ENCODE assay signal across 11 mouse cellular contexts in the genomic region with DNA sequence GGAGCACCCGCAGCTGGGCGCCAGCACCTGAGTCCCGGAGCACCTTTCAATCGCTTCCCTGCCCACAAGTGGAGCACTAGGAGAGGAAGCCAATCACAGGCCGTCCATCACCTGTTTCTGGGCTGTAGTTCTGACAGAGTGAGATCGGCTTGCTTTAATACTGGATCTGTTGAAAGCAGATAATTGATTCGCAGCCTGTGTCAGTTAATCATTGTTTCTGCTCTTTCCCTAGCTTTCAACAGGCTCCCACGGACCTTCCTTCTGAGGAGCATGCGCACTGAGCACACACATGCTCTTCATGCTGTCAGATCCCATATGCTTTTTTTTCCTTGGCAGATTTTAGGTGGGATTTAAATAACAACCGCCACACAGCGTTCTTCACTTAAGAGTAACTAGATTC.
DNase-seq lines count a peak whose midpoint lies in the region; ATAC-seq lines count a peak whose summit lies in the region.
"Had no signal": no experiment of that assay in that cellular context is flagged by ENCODE, and none has a peak within 500 bp of the region (broad histone marks: within the 10 kb centered on the region; RNA-seq: fewer than 3 reads in every experiment).

No protein-coding gene starts in this region.

- no peaks in the 10 kb centered on the region for H3K36me3 ChIP-seq in forebrain, embryonic 15.5 days
- H3K36me3 ChIP-seq in forebrain, embryonic 12.5 days (replicated peaks) = no peaks in the 10 kb centered on the region
- no peaks in the 10 kb centered on the region for H3K36me3 ChIP-seq in forebrain, embryonic 16.5 days (ENCODE audit: control insufficient read depth, insufficient read depth)
- H3K36me3 ChIP-seq: liver, embryonic 13.5 days; neural tube, embryonic 12.5 days had no signal

- H3K4me3 ChIP-seq in forebrain, embryonic 15.5 days = no peak overlapping the region
- no peak overlapping the region for H3K4me3 ChIP-seq in forebrain, embryonic 12.5 days (replicated peaks)
- H3K4me3 ChIP-seq in forebrain, embryonic 16.5 days (replicated peaks; ENCODE audit: low read length) = no peak overlapping the region
- H3K4me3 ChIP-seq: liver, embryonic 13.5 days; neural tube, embryonic 12.5 days had no signal

- DNase-seq in kidney, postnatal 14 days = peak; percentile 36
- DNase-seq in mesoderm, embryonic 11.5 days (ENCODE audit: low read depth, low spot score) = peak; percentile 28
- no peak for DNase-seq in adrenal gland, adult 8-10 months
- DNase-seq in urinary bladder, postnatal 36 days (ENCODE audit: low spot score in 2 of 2) = no peak
- no peak for DNase-seq in gastrocnemius, adult 8-10 months (ENCODE audit: low spot score in 2 of 2)
- DNase-seq: liver, embryonic 13.5 days; thymus, postnatal 36 days had no signal

- no peaks in the 10 kb centered on the region for H3K9me3 ChIP-seq in forebrain, embryonic 15.5 days
- H3K9me3 ChIP-seq in forebrain, embryonic 12.5 days = no peaks in the 10 kb centered on the region
- H3K9me3 ChIP-seq in forebrain, embryonic 16.5 days (ENCODE audit: control insufficient read depth, low read length) = no peaks in the 10 kb centered on the region
- H3K9me3 ChIP-seq: liver, embryonic 13.5 days; neural tube, embryonic 12.5 days had no signal

- 0 out of 2 replicates have a peak, but pooled peaks have one; percentile 41 for ATAC-seq in forebrain, embryonic 15.5 days (replicated peaks)
- ATAC-seq in forebrain, embryonic 12.5 days (ENCODE audit: low FRiP score) = no peak
- peak; percentile 68 for ATAC-seq in forebrain, embryonic 16.5 days

- peaks cover 18% of the 10 kb centered on the region for H3K4me1 ChIP-seq in forebrain, embryonic 15.5 days
- peaks cover 8% of the 10 kb centered on the region; the same call in 1 of the 2 replicates for H3K4me1 ChIP-seq in forebrain, embryonic 12.5 days
- H3K4me1 ChIP-seq in forebrain, embryonic 16.5 days (replicated peaks; ENCODE audit: control insufficient read depth, insufficient read depth, low read length) = peaks cover 6% of the 10 kb centered on the region; the same call in 1 of the 2 replicates
- H3K4me1 ChIP-seq: liver, embryonic 13.5 days; neural tube, embryonic 12.5 days had no signal

- H3K27me3 ChIP-seq in forebrain, embryonic 15.5 days = no peaks in the 10 kb centered on the region
- H3K27me3 ChIP-seq in forebrain, embryonic 12.5 days = no peaks in the 10 kb centered on the region
- H3K27me3 ChIP-seq in forebrain, embryonic 16.5 days (replicated peaks; ENCODE audit: control insufficient read depth, insufficient read depth, low read length) = no peaks in the 10 kb centered on the region
- H3K27me3 ChIP-seq: liver, embryonic 13.5 days; neural tube, embryonic 12.5 days had no signal

- H3K9ac ChIP-seq in forebrain, embryonic 15.5 days (replicated peaks) = no peak overlapping the region
- no peak overlapping the region for H3K9ac ChIP-seq in forebrain, embryonic 12.5 days
- H3K9ac ChIP-seq in forebrain, embryonic 16.5 days (replicated peaks; ENCODE audit: low read depth, low read length) = no peak overlapping the region
- H3K9ac ChIP-seq: liver, embryonic 13.5 days; neural tube, embryonic 12.5 days had no signal

- WGBS in forebrain, embryonic 15.5 days = 54% methylated on average over 11 of the region's 11 CpGs
- WGBS in forebrain, embryonic 12.5 days = 63% methylated on average over 11 of the region's 11 CpGs
- 47% methylated on average over 11 of the region's 11 CpGs for WGBS in forebrain, embryonic 16.5 days

- peak overlapping the region; percentile 27; the same call in 1 of the 2 replicates for H3K4me2 ChIP-seq in forebrain, embryonic 15.5 days (replicated peaks)
- no peak overlapping the region for H3K4me2 ChIP-seq in forebrain, embryonic 12.5 days
- H3K4me2 ChIP-seq in forebrain, embryonic 16.5 days (ENCODE audit: low read length) = peak overlapping the region; percentile 24; the same call in 1 of the 2 replicates
- H3K4me2 ChIP-seq: liver, embryonic 13.5 days; neural tube, embryonic 12.5 days had no signal

- peak overlapping the region; percentile 31 for H3K27ac ChIP-seq in forebrain, embryonic 15.5 days (replicated peaks)
- no peak overlapping the region for H3K27ac ChIP-seq in forebrain, embryonic 12.5 days
- H3K27ac ChIP-seq in forebrain, embryonic 16.5 days (ENCODE audit: low read length) = peak overlapping the region; percentile 19; the same call in 1 of the 2 replicates
- H3K27ac ChIP-seq: liver, embryonic 13.5 days; neural tube, embryonic 12.5 days had no signal

Comparison
In these comparisons a context has a peak if more than half of its experiments do, and no peak if none do; other contexts are left out.
1. DNase-seq: peak in kidney, postnatal 14 days (single experiment) and mesoderm, embryonic 11.5 days (single experiment); none in adrenal gland, adult 8-10 months (single experiment), urinary bladder, postnatal 36 days (0 of 2) and gastrocnemius, adult 8-10 months (0 of 2).